Mouse (Mus musculus): ENCODE data around the gene Rgcc.

GRCm38 (mm10) chr14:79299230-79299629, 2.2 kb downstream of the Rgcc start:
- no peak for TF ChIP-seq POLR2A (IDR thresholded peaks at IDR 0.05; ENCODE audit: insufficient read depth, low read depth, low read length)
- no peak for TF ChIP-seq CTCF (IDR thresholded peaks at IDR 0.05; ENCODE audit: insufficient read depth, low read depth, low read length)
